Mouse (Mus musculus): ENCODE measurements around the gene Arpc3. TPM values are rescaled to one million over a fixed set of nuclear protein-coding genes. Genes with fewer than 3 reads are reported as not detected.

Gene Arpc3
- polyA plus RNA-seq, 1 experiment = 780 TPM

- TF ChIP-seq POLR2A (IDR thresholded peaks at IDR 0.05; ENCODE audit: borderline replicate concordance, low read depth, low read length) (no peak), CTCF (IDR thresholded peaks at IDR 0.05; ENCODE audit: low read depth, low read length) (no peak)
Measured at GRCm38 (mm10) chr5:122372878-122373277, 18.8 kb upstream of the Arpc3 start.

DNA sequence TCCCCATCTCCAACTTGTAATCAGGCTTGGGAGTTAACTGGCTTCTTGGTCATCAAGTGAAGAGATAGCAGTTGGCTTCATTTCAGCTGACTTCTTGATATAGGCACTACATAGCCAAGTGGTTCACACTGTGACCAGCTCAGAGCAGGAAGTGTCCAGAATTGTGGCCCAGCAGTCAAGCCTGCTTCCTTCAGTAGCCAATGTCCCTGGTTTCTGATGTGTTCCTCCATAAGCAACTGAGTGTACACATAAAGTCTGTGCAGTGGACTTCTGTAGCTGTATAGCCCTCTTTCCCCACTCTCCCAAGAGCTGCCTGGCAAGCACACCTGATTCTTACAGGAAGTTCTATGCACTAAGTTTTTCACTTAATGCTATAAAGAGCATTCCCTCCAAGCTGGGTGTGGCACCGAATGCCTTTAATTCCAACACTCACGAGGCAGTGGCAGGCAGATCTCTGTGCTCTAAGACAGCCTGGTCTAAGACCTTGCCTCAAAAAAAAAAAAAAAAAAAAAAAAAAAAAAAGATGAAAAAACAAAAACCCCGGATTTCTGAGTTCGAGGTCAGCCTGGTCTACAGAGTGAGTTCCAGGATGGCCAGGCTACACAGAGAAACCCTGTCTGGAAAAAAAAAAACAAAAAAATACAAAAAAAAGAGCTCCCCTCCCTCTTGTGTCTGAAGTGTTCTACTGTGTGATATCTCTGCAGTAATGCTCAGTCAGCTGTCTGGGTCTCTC is 14.4 kb upstream of the Arpc3 start:
- H3K4me3 ChIP-seq (ENCODE audit: insufficient read depth, low read length) = no peak overlapping the region
- H3K4me1 ChIP-seq (ENCODE audit: control insufficient read depth, insufficient read depth, low read length) = peaks cover 3% of the 10 kb centered on the region; the same call in 1 of the 2 replicates
- H3K27ac ChIP-seq (ENCODE audit: insufficient read depth, low read depth, low read length) = no peak overlapping the region
- TF ChIP-seq CTCF (IDR thresholded peaks at IDR 0.05; ENCODE audit: low read depth, low read length) (no peak), POLR2A (IDR thresholded peaks at IDR 0.05; ENCODE audit: borderline replicate concordance, low read depth, low read length) (no peak)

More at GRCm38 (mm10) chr5:122372878-122373277, 18.8 kb upstream of the Arpc3 start:
- peak overlapping the region; percentile 52 for H3K27ac ChIP-seq (ENCODE audit: insufficient read depth, low read depth, low read length)
- peaks cover 3% of the 10 kb centered on the region; the same call in 1 of the 2 replicates for H3K4me1 ChIP-seq (ENCODE audit: control insufficient read depth, insufficient read depth, low read length)
- peak overlapping the region; percentile 79 for H3K4me3 ChIP-seq (ENCODE audit: insufficient read depth, low read length)

- TF ChIP-seq CTCF (IDR thresholded peaks at IDR 0.05; ENCODE audit: low read depth, low read length) (no peak), POLR2A (IDR thresholded peaks at IDR 0.05; ENCODE audit: borderline replicate concordance, low read depth, low read length) (no peak)
- Histone ChIP-seq H3K4me3 (ENCODE audit: insufficient read depth, low read length) (no peak overlapping the region), H3K27ac (ENCODE audit: insufficient read depth, low read depth, low read length) (no peak overlapping the region), H3K4me1 (ENCODE audit: control insufficient read depth, insufficient read depth, low read length) (peaks cover 3% of the 10 kb centered on the region; the same call in 1 of the 2 replicates)
Measured at GRCm38 (mm10) chr5:122378171-122378570, 13.5 kb upstream of the Arpc3 start.

- no peaks in the 10 kb centered on the region for H3K4me1 ChIP-seq (ENCODE audit: control insufficient read depth, insufficient read depth, low read length)
- H3K4me3 ChIP-seq (ENCODE audit: insufficient read depth, low read length) = no peak overlapping the region
- TF ChIP-seq POLR2A (IDR thresholded peaks at IDR 0.05; ENCODE audit: borderline replicate concordance, low read depth, low read length) (no peak), CTCF (IDR thresholded peaks at IDR 0.05; ENCODE audit: low read depth, low read length) (peak; percentile 56)
- no peak overlapping the region for H3K27ac ChIP-seq (ENCODE audit: insufficient read depth, low read depth, low read length)
Measured at GRCm38 (mm10) chr5:122379374-122380155, 12.1 kb upstream of the Arpc3 start.

DNA sequence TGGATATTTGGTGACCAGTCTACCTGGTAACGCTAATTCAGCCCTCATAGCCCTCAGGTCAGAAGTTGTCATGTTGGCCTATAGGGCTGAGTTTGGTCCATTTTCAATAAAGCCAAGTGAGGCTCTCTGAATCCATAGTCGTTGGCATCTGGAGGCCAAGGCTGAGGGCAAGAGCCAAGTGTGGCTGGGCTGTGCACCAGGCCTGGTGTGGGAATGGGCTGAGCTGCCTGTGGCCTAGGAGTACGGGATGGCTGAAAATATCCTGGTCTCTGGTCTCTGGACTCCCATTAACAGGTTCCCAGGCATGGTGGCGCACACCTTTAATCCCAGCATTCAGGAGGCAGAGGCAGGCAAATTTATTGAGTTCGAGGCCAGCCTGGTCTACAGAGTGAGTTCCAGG is 1.7 kb upstream of the Arpc3 start:
- no peak for TF ChIP-seq POLR2A (IDR thresholded peaks at IDR 0.05; ENCODE audit: borderline replicate concordance, low read depth, low read length)
- TF ChIP-seq CTCF (IDR thresholded peaks at IDR 0.05; ENCODE audit: low read depth, low read length) = no peak
- Histone ChIP-seq H3K4me3 (ENCODE audit: insufficient read depth, low read length) (no peak overlapping the region), H3K27ac (ENCODE audit: insufficient read depth, low read depth, low read length) (no peak overlapping the region), H3K4me1 (ENCODE audit: control insufficient read depth, insufficient read depth, low read length) (peaks cover 14% of the 10 kb centered on the region)

DNA sequence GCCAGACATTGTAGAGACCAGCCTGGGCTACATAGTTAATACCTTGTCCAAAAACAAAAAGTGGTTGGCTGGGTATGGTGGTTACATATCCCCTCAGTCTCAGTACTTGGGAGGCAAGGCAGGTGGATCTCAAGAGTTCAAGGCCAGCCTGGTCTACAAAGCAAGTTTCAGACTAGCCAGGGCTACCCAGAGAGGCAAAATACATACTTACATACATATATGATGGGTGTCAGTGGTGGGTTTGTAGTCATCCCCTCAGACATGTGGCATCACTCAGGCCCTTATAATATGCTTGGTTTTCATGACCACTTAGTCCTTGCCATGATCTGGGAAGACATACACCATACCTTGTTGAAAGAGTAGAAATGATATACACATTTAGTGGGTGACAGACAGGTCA is 1.0 kb upstream of the Arpc3 start:
- TF ChIP-seq CTCF (IDR thresholded peaks at IDR 0.05; ENCODE audit: low read depth, low read length) (no peak), POLR2A (IDR thresholded peaks at IDR 0.05; ENCODE audit: borderline replicate concordance, low read depth, low read length) (no peak)
- H3K27ac ChIP-seq (ENCODE audit: insufficient read depth, low read depth, low read length) = no peak overlapping the region

GRCm38 (mm10) chr5:122391178-122391785 is 396 bp upstream of the Arpc3 start:
- Histone ChIP-seq H3K27ac (ENCODE audit: insufficient read depth, low read depth, low read length) (no peak overlapping the region), H3K4me3 (ENCODE audit: insufficient read depth, low read length) (no peak overlapping the region), H3K4me1 (ENCODE audit: control insufficient read depth, insufficient read depth, low read length) (peaks cover 20% of the 10 kb centered on the region)
- no peak for TF ChIP-seq POLR2A (IDR thresholded peaks at IDR 0.05; ENCODE audit: borderline replicate concordance, low read depth, low read length)
- TF ChIP-seq CTCF (IDR thresholded peaks at IDR 0.05; ENCODE audit: low read depth, low read length) = no peak

More for the DNA sequence above, 1.0 kb upstream of the Arpc3 start:
- H3K4me1 ChIP-seq (ENCODE audit: control insufficient read depth, insufficient read depth, low read length) = peaks cover 17% of the 10 kb centered on the region
- H3K4me3 ChIP-seq (ENCODE audit: insufficient read depth, low read length) = no peak overlapping the region

DNA sequence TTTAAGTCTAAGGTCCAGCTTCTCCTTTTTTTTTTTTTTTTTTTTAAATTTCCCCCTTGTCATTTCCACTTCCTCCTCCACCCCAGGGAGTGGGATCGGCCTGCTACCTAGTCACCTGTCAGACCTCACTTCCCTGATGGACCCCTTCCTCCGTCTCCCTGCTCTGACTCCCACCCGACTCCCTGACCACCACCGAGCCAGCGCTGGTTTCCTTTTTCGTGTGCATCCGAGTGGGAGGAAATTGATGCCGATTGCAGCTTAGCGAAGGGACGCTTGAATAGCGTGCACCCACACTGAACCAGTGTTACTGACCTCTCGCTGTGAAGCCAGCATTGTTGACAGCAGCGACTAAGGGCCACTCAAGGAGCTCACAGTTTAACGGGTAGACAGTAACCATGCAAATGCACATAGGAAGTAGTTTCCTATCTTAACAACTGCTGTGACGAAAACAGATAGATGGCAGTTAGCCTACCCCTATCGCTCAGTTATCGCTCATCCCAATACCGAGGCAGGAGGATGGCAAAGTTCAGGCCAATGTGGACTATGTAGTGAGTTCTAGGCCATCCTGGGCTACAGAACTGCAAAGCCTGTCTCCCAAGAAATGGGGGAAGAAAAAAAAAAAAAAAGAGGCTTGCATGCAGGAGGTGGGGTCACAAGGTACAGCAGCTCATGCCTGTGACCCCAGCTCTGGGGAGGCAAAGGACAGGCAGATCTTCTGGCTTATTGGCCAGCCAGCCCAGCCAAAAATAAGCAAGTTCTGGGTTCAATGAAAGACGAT is 738 bp downstream of the Arpc3 start:
- H3K4me3 ChIP-seq (ENCODE audit: insufficient read depth, low read length) = peak overlapping the region; percentile 74
- TF ChIP-seq CTCF (IDR thresholded peaks at IDR 0.05; ENCODE audit: low read depth, low read length) = no peak
- no peak for TF ChIP-seq POLR2A (IDR thresholded peaks at IDR 0.05; ENCODE audit: borderline replicate concordance, low read depth, low read length)
- H3K27ac ChIP-seq (ENCODE audit: insufficient read depth, low read depth, low read length) = peak overlapping the region; percentile 85
- peaks cover 31% of the 10 kb centered on the region for H3K4me1 ChIP-seq (ENCODE audit: control insufficient read depth, insufficient read depth, low read length)

DNA sequence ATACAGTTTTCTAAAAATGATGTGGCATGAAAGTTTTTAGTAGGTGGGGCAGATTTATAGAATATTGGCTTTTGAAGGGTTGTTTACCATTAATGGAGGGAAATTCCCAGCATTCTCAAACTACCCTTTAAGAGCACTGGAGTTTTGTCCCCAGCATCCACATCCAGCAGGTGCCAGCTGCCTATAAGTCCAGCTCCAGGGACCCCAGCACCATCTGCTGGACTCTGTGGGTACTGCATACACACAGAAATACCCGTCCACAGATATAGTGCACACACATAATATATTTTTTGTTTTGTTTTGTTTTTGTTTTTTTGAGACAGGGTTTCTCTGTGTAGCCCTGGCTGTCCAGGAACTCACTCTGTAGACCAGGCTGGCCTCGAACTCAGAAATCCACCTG is 2.2 kb downstream of the Arpc3 start:
- TF ChIP-seq CTCF (IDR thresholded peaks at IDR 0.05; ENCODE audit: low read depth, low read length) = peak; percentile 41; the same call in 1 of the 2 replicates
- no peak for TF ChIP-seq POLR2A (IDR thresholded peaks at IDR 0.05; ENCODE audit: borderline replicate concordance, low read depth, low read length)
- Histone ChIP-seq H3K4me3 (ENCODE audit: insufficient read depth, low read length) (no peak overlapping the region), H3K4me1 (ENCODE audit: control insufficient read depth, insufficient read depth, low read length) (peaks cover 45% of the 10 kb centered on the region), H3K27ac (ENCODE audit: insufficient read depth, low read depth, low read length) (no peak overlapping the region)
